Mouse (Mus musculus) MEL (cell line): ENCODE data around the gene Olfr279. TPM values are rescaled to one million over a fixed set of nuclear protein-coding genes. Genes with fewer than 3 reads are reported as not detected.

Experiments
- DNase-seq: peaks from one replicate; pipeline ENCODE4 v3.0.0; 2011; ENCODE audit warnings: low read depth, low spot score
- H3K27ac ChIP-seq: 2 replicates; pipeline ENCODE4 v1.5.1; 2012; ENCODE audit warnings: low read depth, mild to moderate bottlenecking, control low read depth, low read length, moderate library complexity; ENCODE audit not compliant: control insufficient read depth
- H3K27me3 ChIP-seq, 2 experiments: fragments of 150-350 bp in 1 of 2; sonication (generic) in 1 of 2; 2 replicates each; pipeline ENCODE4 v1.6.1; 2012; ENCODE audit warnings: low read length in 2 of 2, mild to moderate bottlenecking in 2 of 2, improper control_type of control experiment in 1 of 2, moderate library complexity in 1 of 2; ENCODE audit not compliant: insufficient read depth in 2 of 2, control insufficient read depth in 1 of 2
- H3K36me3 ChIP-seq, 2 experiments: 2 replicates each; pipeline ENCODE4 v1.6.1; 2012 to 2014; ENCODE audit warnings: low read length in 2 of 2, improper control_type of control experiment in 1 of 2, inconsistent platforms in 1 of 2, mild to moderate bottlenecking in 1 of 2; ENCODE audit not compliant: insufficient read depth in 2 of 2, control insufficient read depth in 1 of 2
- H3K4me1 ChIP-seq, 2 experiments: fragments of 150-350 bp in 1 of 2; sonication (generic) in 1 of 2; 2 replicates each; pipeline ENCODE4 v1.6.1; 2012; ENCODE audit warnings: low read length in 2 of 2, improper control_type of control experiment in 1 of 2, mild to moderate bottlenecking in 1 of 2; ENCODE audit not compliant: insufficient read depth in 2 of 2, control insufficient read depth in 1 of 2
- H3K4me3 ChIP-seq, 2 experiments: fragments of 150-350 bp in 1 of 2; sonication (generic) in 1 of 2; 2 replicates each; pipeline ENCODE4 v1.5.1; 2012; ENCODE audit warnings: low read depth in 2 of 2, low read length in 2 of 2, mild to moderate bottlenecking in 2 of 2, moderate library complexity in 2 of 2, control low read depth in 1 of 2, improper control_type of control experiment in 1 of 2; ENCODE audit not compliant: control insufficient read depth in 1 of 2, insufficient read depth in 1 of 2
- H3K79me2 ChIP-seq: 2 replicates; pipeline ENCODE4 v1.6.1; 2012; ENCODE audit warnings: mild to moderate bottlenecking, low read length, moderate library complexity; ENCODE audit not compliant: control insufficient read depth, poor library complexity, insufficient read depth
- H3K9ac ChIP-seq: 2 replicates; pipeline ENCODE4 v1.6.1; 2012; ENCODE audit warnings: low read depth, mild to moderate bottlenecking, control low read depth, low read length, moderate library complexity; ENCODE audit not compliant: control insufficient read depth, poor library complexity, severe bottlenecking
- H3K9me3 ChIP-seq: fragments of 150-350 bp; sonication (generic); replicated peaks from 2 replicates; pipeline ENCODE4 v1.6.1; 2012; ENCODE audit warnings: mild to moderate bottlenecking, low read length, improper control_type of control experiment, moderate library complexity; ENCODE audit not compliant: insufficient read depth
- BHLHE40 ChIP-seq: IDR thresholded peaks from 2 replicates; pipeline ENCODE4 v1.6.1; 2012; ENCODE audit warnings: low read depth, mild to moderate bottlenecking, inconsistent platforms, low read length, improper control_type of control experiment, borderline replicate concordance
- CHD1 ChIP-seq: IDR thresholded peaks from 2 replicates; pipeline ENCODE4 v1.6.1; 2012; ENCODE audit warnings: low read depth, mild to moderate bottlenecking, inconsistent platforms, low read length, improper control_type of control experiment
- EP300 ChIP-seq, 2 experiments: IDR thresholded peaks; 2 replicates each; pipeline ENCODE4 v1.6.1; 2011; ENCODE audit warnings: improper control_type of control experiment in 2 of 2, low read length in 2 of 2, low read depth in 1 of 2, mild to moderate bottlenecking in 1 of 2
- ETS1 ChIP-seq: IDR thresholded peaks from 2 replicates; pipeline ENCODE4 v1.6.1; 2012; ENCODE audit warnings: low read depth, mild to moderate bottlenecking, inconsistent platforms, low read length, improper control_type of control experiment, moderate library complexity
- GABPA ChIP-seq: IDR thresholded peaks from 2 replicates; pipeline ENCODE4 v1.6.1; 2012; ENCODE audit warnings: low read depth, mild to moderate bottlenecking, inconsistent platforms, low read length, improper control_type of control experiment, moderate library complexity
- GATA1 ChIP-seq: IDR thresholded peaks from 2 replicates; pipeline ENCODE4 v1.6.1; 2011; ENCODE audit warnings: low read depth, low read length, improper control_type of control experiment
- JUND ChIP-seq: IDR thresholded peaks from 2 replicates; pipeline ENCODE4 v1.6.1; 2011; ENCODE audit warnings: low read depth, mild to moderate bottlenecking, improper control_type of control experiment, low read length
- KAT2A ChIP-seq: conservative IDR thresholded peaks from 2 replicates; pipeline ENCODE4 v1.6.1; 2012; ENCODE audit warnings: low read depth, low read length, improper control_type of control experiment, inconsistent platforms
- MAFK ChIP-seq: IDR thresholded peaks from 2 replicates; pipeline ENCODE4 v1.6.1; 2011; ENCODE audit warnings: low read depth, mild to moderate bottlenecking, low read length, improper control_type of control experiment, borderline replicate concordance
- MEF2A ChIP-seq: IDR thresholded peaks from 2 replicates; pipeline ENCODE4 v1.6.1; 2014; ENCODE audit warnings: low read depth, mild to moderate bottlenecking, inconsistent platforms, low read length, improper control_type of control experiment; ENCODE audit not compliant: poor library complexity, insufficient replicate concordance, severe bottlenecking; ENCODE audit errors: extremely low read depth
- MXI1 ChIP-seq: IDR thresholded peaks from 2 replicates; pipeline ENCODE4 v1.6.1; 2011; ENCODE audit warnings: mild to moderate bottlenecking, low read depth, low read length, improper control_type of control experiment
- MYB ChIP-seq: IDR thresholded peaks from 2 replicates; pipeline ENCODE4 v1.6.1; 2011; ENCODE audit warnings: mild to moderate bottlenecking, low read depth, low read length, improper control_type of control experiment
- MYC ChIP-seq: IDR thresholded peaks from 2 replicates; pipeline ENCODE4 v1.6.1; 2011; ENCODE audit warnings: low read depth, mild to moderate bottlenecking, low read length, improper control_type of control experiment, moderate library complexity
- NELFE ChIP-seq: IDR thresholded peaks from 2 replicates; pipeline ENCODE4 v1.6.1; 2011; ENCODE audit warnings: low read depth, low read length, improper control_type of control experiment
- POLR2AphosphoS2 ChIP-seq: IDR thresholded peaks from 2 replicates; pipeline ENCODE4 v1.6.1; 2011; ENCODE audit warnings: low read length, improper control_type of control experiment
- POLR2AphosphoS5 ChIP-seq: IDR thresholded peaks from 2 replicates; pipeline ENCODE4 v1.6.1; 2012; ENCODE audit warnings: low read depth, borderline replicate concordance, mild to moderate bottlenecking, inconsistent platforms, low read length, moderate library complexity, mixed read lengths
- RCOR1 ChIP-seq: IDR thresholded peaks from 2 replicates; pipeline ENCODE4 v1.6.1; 2012; ENCODE audit warnings: low read depth, mild to moderate bottlenecking, inconsistent platforms, low read length, improper control_type of control experiment
- SMC3 ChIP-seq: IDR thresholded peaks from 2 replicates; pipeline ENCODE4 v1.6.1; 2011; ENCODE audit warnings: low read depth, low read length, improper control_type of control experiment
- TCF12 ChIP-seq: IDR thresholded peaks from 2 replicates; pipeline ENCODE4 v1.6.1; 2014; ENCODE audit warnings: low read depth, mild to moderate bottlenecking, inconsistent platforms, low read length, improper control_type of control experiment, moderate library complexity
- UBTF ChIP-seq: IDR thresholded peaks from 2 replicates; pipeline ENCODE4 v1.6.1; 2012; ENCODE audit warnings: low read depth, mild to moderate bottlenecking, inconsistent platforms, low read length, improper control_type of control experiment, moderate library complexity, borderline replicate concordance; ENCODE audit not compliant: insufficient read depth
- polyA plus RNA-seq, 2 experiments: library from polyadenylated mRNA; stranded (reverse) in 1 of 2; unstranded in 1 of 2; fragments of >175 nt in 1 of 2; fragments of >200 nt in 1 of 2; gene quantifications; 2 replicates each; pipeline versions ENCODE4 v1.2.1 to v1.2.4; 2012; ENCODE audit warnings: low replicate concordance in 2 of 2, low read depth in 1 of 2; ENCODE audit not compliant: insufficient read length in 2 of 2, insufficient read depth in 1 of 2, missing spikeins in 1 of 2
- total RNA-seq: library from RNA; depleted of rRNA; stranded (reverse); fragments of 300-350 nt; gene quantifications from 2 replicates; pipeline ENCODE4 v1.2.3, GENCODE M21; 2012

Gene Olfr279
- total and polyA plus RNA-seq, 3 experiments = under 0.01 to 81.4 (median 0.03) TPM

DNA sequence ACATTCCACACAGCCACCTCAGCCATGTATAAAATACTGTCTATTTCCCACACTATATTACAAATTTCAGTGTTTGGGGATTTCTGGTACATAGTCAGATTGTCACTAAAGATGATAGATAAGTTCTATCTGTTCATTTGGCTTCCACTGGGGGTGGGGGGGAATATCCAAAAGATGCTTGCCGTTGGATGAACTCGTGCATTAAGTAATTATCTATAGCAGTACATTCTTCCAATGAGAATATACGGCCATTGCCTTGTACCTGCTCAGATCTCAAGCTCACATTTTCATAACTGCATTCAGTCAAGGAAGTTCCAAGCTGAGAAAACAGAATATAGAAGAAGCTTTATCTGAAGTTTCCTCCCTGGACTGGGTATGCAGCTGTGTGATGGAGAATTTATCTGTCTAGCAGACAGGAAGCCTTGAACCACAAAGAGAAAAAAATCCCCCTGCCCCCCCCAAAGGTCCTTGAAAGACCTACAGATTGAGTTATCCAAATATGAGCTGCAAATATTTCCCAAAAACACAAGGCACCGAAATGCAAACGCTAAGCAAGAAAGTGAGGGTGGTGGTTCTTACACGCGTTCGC, 5.7 kb upstream of the Olfr279 start (continued):
- TF ChIP-seq TCF12 = peak; percentile 97
- no peak for TF ChIP-seq MXI1
- TF ChIP-seq MEF2A = no peak
- TF ChIP-seq POLR2AphosphoS2 = no peak
- peak; percentile 67; the same call in 1 of the 2 replicates for TF ChIP-seq MAFK
- TF ChIP-seq JUND = no peak
- TF ChIP-seq ETS1 = peak; percentile 89
- TF ChIP-seq CHD1 = no peak
- TF ChIP-seq UBTF = no peak
- no peak for TF ChIP-seq MYC
- no peak for TF ChIP-seq SMC3
- no peak for TF ChIP-seq GABPA

DNA sequence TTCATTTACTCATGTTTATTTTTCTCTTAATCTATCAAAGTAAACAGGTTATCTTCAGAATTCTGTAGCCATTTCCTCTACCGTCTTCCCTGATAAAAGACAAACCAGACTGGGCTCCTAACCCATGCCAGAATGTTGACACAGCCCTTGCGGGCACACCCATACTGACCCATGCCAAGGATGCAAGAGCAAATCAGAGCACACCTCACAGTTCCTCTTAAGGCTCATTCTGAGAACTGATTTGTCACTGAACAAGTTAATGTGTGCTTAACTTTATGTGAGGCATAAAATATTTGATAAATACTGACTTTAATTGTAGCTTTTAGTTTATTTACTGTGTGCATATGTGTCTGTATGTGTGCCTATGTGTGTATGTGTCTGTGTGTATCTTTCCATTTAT, 870 bp upstream of the Olfr279 start:
- no peak for DNase-seq
- no peak overlapping the region for H3K27ac ChIP-seq
- TF ChIP-seq BHLHE40 = no peak
- peak in 1 of 2 experiments; percentile 20; a peak in 1 of 4 replicates for TF ChIP-seq EP300 (IDR thresholded peaks at IDR 0.05; ENCODE audit: low read depth in 1 of 2, low read length in 2 of 2)
- TF ChIP-seq SMC3 = no peak
- TF ChIP-seq RCOR1 = peak; percentile 77
- H3K9me3 ChIP-seq = no peaks in the 10 kb centered on the region
- H3K4me3 ChIP-seq = no peak overlapping the region
- H3K27me3 ChIP-seq = peaks cover 7 to 12% of the 10 kb centered on the region in 2 experiments
- H3K4me1 ChIP-seq = peaks cover 1 to 6% of the 10 kb centered on the region in 2 experiments; a peak in 3 of 4 replicates
- no peaks in the 10 kb centered on the region for H3K79me2 ChIP-seq
- peaks cover 0 to 3% of the 10 kb centered on the region in 2 experiments; a peak in 2 of 4 replicates for H3K36me3 ChIP-seq
- no peak overlapping the region for H3K9ac ChIP-seq

DNA sequence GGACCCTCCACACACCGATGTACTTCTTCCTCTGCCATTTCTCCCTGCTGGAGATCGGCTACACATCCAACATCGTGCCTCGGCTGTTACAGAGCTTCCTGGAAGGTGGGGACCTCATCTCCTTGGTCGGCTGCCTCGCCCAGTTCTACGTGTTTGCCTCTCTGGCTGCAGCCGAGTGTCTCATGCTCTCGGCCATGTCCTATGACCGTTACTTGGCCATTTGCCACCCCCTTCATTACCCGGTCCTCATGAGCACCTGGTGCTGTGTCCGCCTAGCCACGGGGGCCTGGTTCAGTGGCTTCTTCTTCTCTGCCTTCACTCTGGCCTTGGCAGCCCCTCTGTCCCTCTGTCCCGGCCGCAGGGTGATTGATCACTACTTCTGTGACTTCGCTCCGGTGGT, 5.4 kb downstream of the Olfr279 start:
- H3K4me1 ChIP-seq = no peaks in the 10 kb centered on the region
- H3K27me3 ChIP-seq = peaks cover 19 to 32% of the 10 kb centered on the region in 2 experiments
- TF ChIP-seq POLR2AphosphoS5 = no peak
- TF ChIP-seq MYB = no peak
- TF ChIP-seq KAT2A = no peak
- TF ChIP-seq GATA1 = no peak
- TF ChIP-seq POLR2AphosphoS2 = no peak
- no peak for TF ChIP-seq NELFE
- TF ChIP-seq, all 39 proteins: peak for 0
- no peaks in the 10 kb centered on the region for H3K79me2 ChIP-seq
- H3K36me3 ChIP-seq = no peaks in the 10 kb centered on the region
- H3K9me3 ChIP-seq = no peaks in the 10 kb centered on the region
- no peak overlapping the region for H3K27ac ChIP-seq
- DNase-seq = no peak
- H3K4me3 ChIP-seq = no peak overlapping the region
- no peak overlapping the region for H3K9ac ChIP-seq
